Mouse (Mus musculus) myocyte (in vitro differentiated cells): ENCODE measurements around the gene Arrb2. TPM values are rescaled to one million over a fixed set of nuclear protein-coding genes. Genes with fewer than 3 reads are reported as not detected.

ENCODE experiments used
- H3K27me3 ChIP-seq: one replicate; pipeline ENCODE4 v1.6.1; 2011; ENCODE audit not compliant: control insufficient read depth, insufficient read depth, insufficient read length
- H3K36me3 ChIP-seq: one replicate; pipeline ENCODE4 v1.6.1; 2011; ENCODE audit not compliant: control insufficient read depth, insufficient read depth
- H3K4me2 ChIP-seq: one replicate; pipeline ENCODE4 v1.6.1; 2011; ENCODE audit warnings: low read depth, control low read depth
- H3K4me3 ChIP-seq: one replicate; pipeline ENCODE4 v1.5.1; 2011; ENCODE audit warnings: mild to moderate bottlenecking, control low read depth, moderate library complexity
- H3K79me2 ChIP-seq: one replicate; pipeline ENCODE4 v1.6.1; 2011; ENCODE audit not compliant: control insufficient read depth, insufficient read depth
- H3ac ChIP-seq: one replicate; pipeline ENCODE4 v1.6.1; 2011; ENCODE audit not compliant: control insufficient read depth, insufficient read length
- CEBPB ChIP-seq: IDR thresholded peaks from 2 replicates; pipeline ENCODE4 v1.6.1; 2011; ENCODE audit warnings: mild to moderate bottlenecking, moderate library complexity; ENCODE audit not compliant: poor library complexity, insufficient read depth, severe bottlenecking
- E2F4 ChIP-seq: IDR thresholded peaks from one replicate; pipeline ENCODE4 v1.6.1; 2011; ENCODE audit warnings: mild to moderate bottlenecking, control low read depth, moderate library complexity; ENCODE audit not compliant: insufficient read depth
- MAX ChIP-seq: IDR thresholded peaks from one replicate; pipeline ENCODE4 v1.6.1; 2011; ENCODE audit warnings: low read depth, mild to moderate bottlenecking, control low read depth
- MYOD1 ChIP-seq, 3 experiments: IDR thresholded peaks; one replicate each; pipeline ENCODE4 v1.6.1; 2011; ENCODE audit warnings: control low read depth in 2 of 3, low read depth in 2 of 3, mild to moderate bottlenecking in 2 of 3, moderate library complexity in 1 of 3; ENCODE audit not compliant: insufficient read length in 2 of 3, control insufficient read depth in 1 of 3
- MYOG ChIP-seq, 3 experiments: IDR thresholded peaks; one replicate each; pipeline ENCODE4 v1.6.1; 2011; ENCODE audit warnings: control low read depth in 2 of 3, low read depth in 2 of 3, mild to moderate bottlenecking in 2 of 3; ENCODE audit not compliant: insufficient read length in 2 of 3, control insufficient read depth in 1 of 3, insufficient read depth in 1 of 3
- POLR2A ChIP-seq: IDR thresholded peaks from one replicate; pipeline ENCODE4 v1.6.1; 2011; ENCODE audit warnings: low read depth, mild to moderate bottlenecking, control low read depth, moderate library complexity; ENCODE audit not compliant: insufficient read length
- POLR2AphosphoS2 ChIP-seq: IDR thresholded peaks from one replicate; pipeline ENCODE4 v1.6.1; 2011; ENCODE audit warnings: low read depth, control low read depth; ENCODE audit not compliant: insufficient read length
- REST ChIP-seq: IDR thresholded peaks from one replicate; pipeline ENCODE4 v1.6.1; 2011; ENCODE audit warnings: mild to moderate bottlenecking, control low read depth, moderate library complexity; ENCODE audit not compliant: insufficient read depth, insufficient read length
- SRF ChIP-seq: IDR thresholded peaks from one replicate; pipeline ENCODE4 v1.6.1; 2011; ENCODE audit warnings: low read depth; ENCODE audit not compliant: control insufficient read depth, insufficient read length
- TCF12 ChIP-seq: IDR thresholded peaks from one replicate; pipeline ENCODE4 v1.6.1; 2011; ENCODE audit warnings: mild to moderate bottlenecking, control low read depth; ENCODE audit not compliant: poor library complexity, insufficient read depth, severe bottlenecking
- TCF3 ChIP-seq: IDR thresholded peaks from one replicate; pipeline ENCODE4 v1.6.1; 2011; ENCODE audit warnings: low read depth, control low read depth; ENCODE audit not compliant: insufficient read length
- USF1 ChIP-seq: IDR thresholded peaks from one replicate; pipeline ENCODE4 v1.6.1; 2011; ENCODE audit warnings: low read depth, mild to moderate bottlenecking, control low read depth, moderate library complexity
- polyA plus RNA-seq: library from polyadenylated mRNA; unstranded; fragments of >200 nt; fragmentation: generic; extraction: Trizol; gene quantifications from one replicate; pipeline ENCODE4 v1.2.1, GENCODE M21; 2012; ENCODE audit warnings: missing spikeins

Gene Arrb2
- polyA plus RNA-seq, 1 experiment = 20.1 TPM

DNA sequence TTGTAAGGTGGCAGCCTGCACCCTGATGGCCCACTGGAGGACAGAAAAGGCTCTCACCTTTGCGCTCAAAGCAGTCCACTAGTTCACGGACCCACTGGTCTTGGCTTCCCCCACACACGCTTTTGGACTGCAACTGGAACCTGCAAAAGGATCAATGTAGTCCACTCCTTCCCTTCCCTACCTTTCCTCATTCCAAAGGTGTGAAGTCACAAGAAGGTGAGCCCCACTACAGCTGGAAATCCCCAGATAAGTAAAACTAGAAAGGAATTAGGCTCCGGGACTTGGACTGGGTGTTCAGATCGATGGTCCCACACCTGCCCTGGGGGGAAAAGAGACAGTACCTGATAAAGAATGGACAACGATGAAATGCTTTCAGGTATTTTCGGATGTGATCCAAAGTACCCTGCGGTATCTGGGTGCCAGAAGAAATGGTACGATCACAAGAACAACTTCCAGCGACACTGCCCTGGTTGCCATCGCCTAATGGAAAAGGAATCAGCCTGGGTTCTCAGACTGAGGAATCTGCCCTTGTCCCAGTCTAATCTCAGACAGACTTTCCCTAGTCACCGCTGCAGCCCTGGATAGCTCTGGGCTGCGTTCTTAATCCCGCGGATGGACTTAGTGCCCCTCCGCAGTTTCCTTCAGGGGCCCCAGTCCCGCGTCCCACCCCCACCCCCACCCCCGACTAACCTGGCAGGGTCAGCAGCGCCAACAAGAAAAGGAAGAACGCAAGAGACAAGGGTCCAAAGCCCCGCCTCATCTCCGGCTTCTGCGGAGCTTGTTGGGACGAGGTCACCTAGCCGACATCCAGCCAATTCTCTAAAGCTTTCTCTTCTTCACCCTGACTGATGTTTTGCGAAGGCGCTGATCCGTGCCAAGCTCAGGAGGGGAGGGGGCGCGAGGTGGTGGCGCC lies 26.5 kb downstream of the Arrb2 start, which contains the start of gene Zmynd15:
TSS of gene Zmynd15 (plus strand) at position 746 of the 913 bp plus-strand sequence.
- no peak for TF ChIP-seq MYOD1 (IDR thresholded peaks at IDR 0.05; ENCODE audit: control insufficient read depth in 1 of 3, insufficient read length in 2 of 3, low read depth in 2 of 3)
- no peak for TF ChIP-seq MAX
- TF ChIP-seq MYOG (IDR thresholded peaks at IDR 0.05; ENCODE audit: control insufficient read depth in 1 of 3, insufficient read depth in 1 of 3, insufficient read length in 2 of 3, low read depth in 2 of 3) = no peak
- no peak for TF ChIP-seq TCF12
- no peak for TF ChIP-seq USF1
- TF ChIP-seq SRF = no peak
- TF ChIP-seq CEBPB = no peak
- TF ChIP-seq TCF3 = no peak
- no peak for TF ChIP-seq POLR2A
- TF ChIP-seq E2F4 = no peak
- no peak for TF ChIP-seq REST
- no peak for TF ChIP-seq POLR2AphosphoS2
- Histone ChIP-seq H3K79me2 (no peaks in the 10 kb centered on the region), H3K4me3 (no peak within 1 kb of the TSS), H3K27me3 (peaks cover 3% of the 10 kb centered on the region), H3K36me3 (no peaks in the 10 kb centered on the region), H3ac (no peak within 1 kb of the TSS), H3K4me2 (peak within 1 kb of the TSS; percentile 9)

DNA sequence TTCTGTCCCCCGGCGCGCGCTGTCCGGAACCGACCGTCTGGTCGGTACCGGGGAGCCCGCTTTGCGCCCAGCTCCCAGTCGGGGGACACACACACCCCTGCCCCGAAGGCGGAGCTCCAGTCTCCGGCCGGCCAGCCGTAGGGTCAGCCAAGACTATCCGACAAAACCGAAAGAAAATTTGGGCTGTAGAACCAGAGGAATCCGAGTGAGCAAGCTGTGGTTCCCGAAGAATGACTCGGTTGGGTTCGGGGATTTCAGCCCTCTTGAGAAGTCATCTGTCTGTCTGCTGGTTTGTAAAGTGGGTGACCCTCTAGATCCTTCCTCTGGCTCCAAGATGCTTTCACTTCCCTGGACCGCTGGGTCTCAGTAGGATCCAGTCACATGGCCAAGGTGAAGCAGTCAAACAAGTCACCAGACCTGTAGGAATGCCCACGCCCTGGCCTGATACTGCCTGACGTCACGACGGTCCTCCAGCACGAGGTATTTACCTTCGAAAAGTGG lies 27.2 kb downstream of the Arrb2 start, which contains the start of gene Cxcl16:
TSS of gene Cxcl16 (minus strand) at position 384 of the 501 bp plus-strand sequence.
- no peak within 1 kb of the TSS for H3K4me3 ChIP-seq
- no peak within 1 kb of the TSS for H3ac ChIP-seq
- no peak for TF ChIP-seq POLR2AphosphoS2
- no peak for TF ChIP-seq MAX
- no peak for TF ChIP-seq E2F4
- no peak for TF ChIP-seq POLR2A
- no peak for TF ChIP-seq CEBPB
- no peak for TF ChIP-seq REST
- no peak for TF ChIP-seq MYOG (IDR thresholded peaks at IDR 0.05; ENCODE audit: control insufficient read depth in 1 of 3, insufficient read depth in 1 of 3, insufficient read length in 2 of 3, low read depth in 2 of 3)
- peak within 1 kb of the TSS; percentile 9 for H3K4me2 ChIP-seq
- no peaks in the 10 kb centered on the region for H3K36me3 ChIP-seq
- H3K79me2 ChIP-seq = no peaks in the 10 kb centered on the region
- peaks cover 4% of the 10 kb centered on the region for H3K27me3 ChIP-seq

DNA sequence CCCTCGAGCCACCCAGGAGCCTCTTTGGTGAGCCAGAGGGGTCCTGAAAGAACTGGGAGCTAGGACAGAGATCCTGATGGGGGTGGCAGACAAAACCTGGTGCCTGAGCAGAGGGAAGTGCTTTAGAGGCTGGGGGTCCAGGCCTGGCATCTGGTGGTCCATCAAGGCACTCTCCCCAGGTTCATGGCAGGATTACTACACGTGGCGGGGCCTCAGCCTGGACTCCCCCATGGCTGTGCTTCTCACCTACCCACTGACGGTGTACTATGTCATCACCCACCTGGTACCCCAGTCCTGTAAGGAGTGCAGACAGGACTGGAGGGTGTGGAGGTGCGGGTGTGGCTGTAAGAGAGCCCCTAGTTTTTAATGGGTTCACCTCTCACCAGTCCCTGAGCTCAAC lies 31.5 kb downstream of the Arrb2 start:
- Histone ChIP-seq H3K36me3 (no peaks in the 10 kb centered on the region), H3ac (no peak overlapping the region), H3K79me2 (no peaks in the 10 kb centered on the region), H3K27me3 (peaks cover 4% of the 10 kb centered on the region), H3K4me3 (no peak overlapping the region), H3K4me2 (no peak overlapping the region)
- no peak for TF ChIP-seq MAX

GRCm38 (mm10) chr11:70465211-70465610 lies 32.8 kb downstream of the Arrb2 start:
- Histone ChIP-seq H3K4me3 (no peak overlapping the region), H3ac (no peak overlapping the region), H3K36me3 (no peaks in the 10 kb centered on the region), H3K4me2 (no peak overlapping the region), H3K27me3 (peaks cover 4% of the 10 kb centered on the region), H3K79me2 (no peaks in the 10 kb centered on the region)
- TF ChIP-seq MAX (no peak), TCF12 (no peak), MYOG (IDR thresholded peaks at IDR 0.05; ENCODE audit: control insufficient read depth in 1 of 3, insufficient read depth in 1 of 3, insufficient read length in 2 of 3, low read depth in 2 of 3) (no peak), SRF (no peak), POLR2A (no peak), TCF3 (no peak)

GRCm38 (mm10) chr11:70465824-70466223 lies 33.4 kb downstream of the Arrb2 start:
- no peaks in the 10 kb centered on the region for H3K79me2 ChIP-seq
- peaks cover 4% of the 10 kb centered on the region for H3K27me3 ChIP-seq
- no peak overlapping the region for H3K4me2 ChIP-seq
- no peak overlapping the region for H3K4me3 ChIP-seq
- H3K36me3 ChIP-seq = no peaks in the 10 kb centered on the region
- no peak overlapping the region for H3ac ChIP-seq
- no peak for TF ChIP-seq TCF12
- no peak for TF ChIP-seq USF1
- no peak for TF ChIP-seq E2F4
- TF ChIP-seq POLR2A = no peak
- TF ChIP-seq CEBPB = no peak
- TF ChIP-seq MAX = no peak
- TF ChIP-seq REST = no peak
- TF ChIP-seq TCF3 = no peak
- no peak for TF ChIP-seq MYOD1 (IDR thresholded peaks at IDR 0.05; ENCODE audit: control insufficient read depth in 1 of 3, insufficient read length in 2 of 3, low read depth in 2 of 3)
- no peak for TF ChIP-seq MYOG (IDR thresholded peaks at IDR 0.05; ENCODE audit: control insufficient read depth in 1 of 3, insufficient read depth in 1 of 3, insufficient read length in 2 of 3, low read depth in 2 of 3)
